Mouse (Mus musculus) layer of hippocampus, postnatal 14 days (tissue): ENCODE data around the gene Ces2g. TPM values are rescaled to one million over a fixed set of nuclear protein-coding genes. Genes with fewer than 3 reads are reported as not detected.
A peak's percentile ranks its signal among the peaks of the same experiment; 100 is the strongest.

ENCODE experiments used
- DNase-seq, 2 experiments: peaks; one replicate each; pipeline ENCODE4 v3.0.0; 2021 to 2022; ENCODE audit warnings: low spot score in 2 of 2, mixed read lengths in 1 of 2
- long read RNA-seq, 2 experiments: library from polyadenylated mRNA; stranded (forward); transcript quantifications; one replicate each; pipeline ENCODE4 v2.0.0; 2021
- total RNA-seq, 2 experiments: library from RNA; stranded (reverse); gene quantifications; 2 replicates each; pipeline ENCODE4 v1.2.3; 2021

The Ces2g gene
- under 1 TPM in 1 of 2 experiments, not detected in 1; 0.39 TPM for total RNA-seq
- long read RNA-seq, experiment 1 = 0 reads
- long read RNA-seq, experiment 2 = 0 reads

DNA sequence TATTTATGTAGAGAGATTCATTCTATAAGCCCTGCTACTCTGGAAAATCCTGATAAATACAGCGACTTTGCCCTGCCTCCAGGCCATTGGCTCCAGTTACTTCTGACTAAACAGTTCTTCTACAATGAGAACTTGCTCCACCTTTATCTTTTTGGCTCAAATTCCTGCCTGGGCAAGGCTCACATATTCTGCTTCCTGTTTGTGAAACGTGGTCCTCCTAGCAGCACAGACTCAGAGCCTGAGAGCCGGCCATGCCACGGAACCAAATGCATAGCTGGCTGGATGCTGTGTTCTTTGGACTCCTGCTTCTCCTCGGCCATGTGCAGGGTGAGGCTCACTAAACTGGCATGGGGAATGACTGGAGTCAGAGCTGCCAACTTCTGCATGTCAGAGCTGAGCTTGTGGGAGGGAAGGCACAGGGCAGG is at the start of gene Ces2g:
Ces2g (plus strand) TSS at position 182 of the 425 bp plus-strand sequence.
- DNase-seq = no peak

DNA sequence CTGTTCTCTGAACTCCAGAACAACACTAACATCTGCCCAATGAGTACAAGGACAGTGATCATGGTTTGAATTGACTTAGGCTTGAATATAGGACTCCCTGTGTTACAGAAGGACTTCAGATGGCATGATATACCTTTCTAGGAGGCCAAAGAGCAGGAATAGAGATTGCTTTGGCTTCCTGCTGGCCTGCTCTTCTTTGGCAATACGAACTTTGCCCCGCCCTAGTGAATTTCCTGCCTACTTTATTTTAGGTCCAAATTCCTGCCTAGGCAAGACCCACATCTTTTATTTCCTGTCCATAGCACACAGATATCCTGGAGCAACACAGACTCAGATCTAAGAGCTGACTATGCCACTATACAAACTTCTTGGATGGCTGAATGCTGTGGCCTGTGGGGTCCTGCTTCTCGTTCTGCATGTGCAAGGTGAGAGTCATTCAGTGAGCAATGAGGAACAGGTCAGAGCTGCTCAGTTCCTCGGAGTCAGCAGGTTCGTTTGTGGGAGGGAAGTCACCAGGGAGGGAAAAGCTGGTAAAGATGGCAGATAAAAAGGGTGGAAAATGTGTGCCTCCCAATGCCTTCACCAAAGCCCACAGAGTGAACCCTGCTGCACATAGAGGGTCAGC is 35.4 kb upstream of the Ces2g start, which contains the start of gene Ces2e:
Ces2e (plus strand) TSS at position 289 of the 625 bp plus-strand sequence.
- DNase-seq = no peak

DNA sequence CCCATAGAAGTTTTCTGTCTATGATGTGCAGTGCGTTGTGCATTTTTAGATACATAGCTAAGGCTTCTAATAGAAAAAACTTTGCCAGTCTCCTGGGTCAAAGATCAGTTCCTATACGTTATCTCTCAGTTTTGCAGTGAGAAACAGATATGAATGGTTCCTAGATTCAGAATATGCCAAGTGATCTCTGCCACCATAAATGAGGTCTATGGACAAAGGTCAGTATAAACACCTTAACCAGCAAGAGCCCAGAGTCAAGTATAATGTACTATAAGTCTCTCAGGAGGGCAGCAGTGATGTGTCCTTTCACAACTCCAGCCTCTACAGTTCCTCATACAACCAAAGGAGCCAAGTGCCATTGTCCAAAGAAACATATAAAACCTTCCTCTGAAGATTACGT is 34.2 kb upstream of the Ces2g start:
- DNase-seq = no peak

DNA sequence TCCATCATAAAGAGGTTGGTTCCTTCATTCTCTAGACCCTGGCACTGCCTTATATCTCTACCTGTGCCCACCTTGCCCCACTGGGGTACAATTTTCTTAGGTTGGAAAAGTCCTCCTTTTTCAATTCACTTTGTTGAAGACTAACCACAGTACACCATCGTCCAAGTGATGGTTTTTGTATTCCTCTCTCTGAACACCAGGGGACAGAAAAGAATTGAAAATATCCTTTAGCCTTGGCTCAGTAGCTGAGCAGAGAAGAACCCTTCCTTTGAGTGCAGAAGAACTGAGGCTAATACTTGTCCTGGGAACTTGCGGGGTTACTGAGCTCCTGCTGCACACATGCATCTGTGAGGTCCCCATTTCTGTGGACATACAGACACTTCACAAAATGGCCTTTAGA is 16.9 kb upstream of the Ces2g start:
- DNase-seq = peak in 1 of 2 experiments; percentile 6

DNA sequence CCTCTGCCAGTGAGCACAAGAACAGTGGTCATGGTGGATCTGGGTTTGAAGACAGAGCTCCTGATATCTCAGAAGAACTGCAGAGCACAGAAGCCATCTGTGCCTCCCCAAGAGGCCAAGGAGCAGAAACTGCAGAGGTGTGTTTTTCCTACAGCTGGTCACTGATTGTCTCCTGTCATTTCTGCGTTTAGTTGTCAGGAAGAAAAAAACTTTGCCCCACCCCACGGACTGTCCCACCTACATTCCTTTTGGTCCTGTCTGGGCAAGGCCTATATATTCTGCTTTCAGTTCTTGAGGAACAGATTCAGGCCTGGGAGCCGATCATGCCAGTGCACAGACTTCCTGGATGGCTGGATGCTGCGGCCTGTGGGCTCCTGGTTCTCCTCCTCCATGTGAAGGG is 14.5 kb upstream of the Ces2g start, which contains the start of gene Ces2f:
Ces2f (plus strand) TSS at position 301 of the 400 bp plus-strand sequence.
- no peak for DNase-seq

DNA sequence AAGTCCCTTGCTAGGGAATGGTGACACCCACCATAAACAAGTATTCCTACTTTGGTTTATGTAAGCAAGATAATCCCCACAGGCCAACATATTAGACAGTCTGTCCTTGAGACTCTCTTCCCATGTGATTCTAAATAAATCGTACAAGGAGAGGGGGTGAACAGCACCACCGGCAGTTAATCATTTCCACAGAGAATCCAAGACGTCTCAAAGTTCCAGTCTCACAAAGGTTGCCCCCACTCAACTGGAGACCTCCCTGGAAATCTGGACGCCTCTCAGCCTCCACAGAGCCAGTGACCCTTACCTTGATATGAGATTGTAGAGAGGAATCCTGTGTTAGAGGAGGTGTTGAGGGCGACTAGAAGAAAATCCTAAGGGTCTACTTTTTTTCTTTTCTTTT is 12.5 kb upstream of the Ces2g start:
- no peak for DNase-seq

DNA sequence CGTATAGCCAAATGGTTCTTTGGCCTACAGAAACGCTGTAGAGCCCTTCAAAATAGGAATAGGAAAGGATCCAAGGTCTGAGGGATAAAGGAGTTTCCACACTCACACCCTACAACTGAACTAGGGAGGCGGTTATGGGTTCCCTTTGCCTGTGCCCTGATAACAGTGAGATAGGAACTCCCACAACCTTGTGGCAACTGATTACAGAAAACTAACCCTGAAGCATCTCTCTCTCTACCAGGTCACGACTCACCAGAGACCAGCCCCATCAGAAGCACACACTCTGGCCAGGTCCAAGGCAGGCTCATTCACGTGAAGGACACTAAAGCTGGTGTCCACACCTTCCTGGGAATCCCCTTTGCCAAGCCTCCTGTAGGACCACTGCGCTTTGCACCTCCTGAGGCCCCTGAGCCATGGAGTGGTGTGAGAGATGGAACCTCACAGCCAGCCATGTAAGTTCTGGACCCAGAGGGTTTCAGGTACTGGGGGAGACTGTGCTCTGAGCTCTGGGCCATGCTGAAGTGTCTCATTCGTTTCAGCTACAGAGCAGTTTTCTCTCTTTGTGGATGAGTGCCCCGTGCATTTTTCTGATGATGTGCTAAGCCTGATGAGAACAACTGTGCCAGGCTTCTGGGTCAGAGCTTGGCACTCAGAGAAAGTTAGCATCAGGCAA is 847 bp downstream of the Ces2g start:
- no peak for DNase-seq

DNA sequence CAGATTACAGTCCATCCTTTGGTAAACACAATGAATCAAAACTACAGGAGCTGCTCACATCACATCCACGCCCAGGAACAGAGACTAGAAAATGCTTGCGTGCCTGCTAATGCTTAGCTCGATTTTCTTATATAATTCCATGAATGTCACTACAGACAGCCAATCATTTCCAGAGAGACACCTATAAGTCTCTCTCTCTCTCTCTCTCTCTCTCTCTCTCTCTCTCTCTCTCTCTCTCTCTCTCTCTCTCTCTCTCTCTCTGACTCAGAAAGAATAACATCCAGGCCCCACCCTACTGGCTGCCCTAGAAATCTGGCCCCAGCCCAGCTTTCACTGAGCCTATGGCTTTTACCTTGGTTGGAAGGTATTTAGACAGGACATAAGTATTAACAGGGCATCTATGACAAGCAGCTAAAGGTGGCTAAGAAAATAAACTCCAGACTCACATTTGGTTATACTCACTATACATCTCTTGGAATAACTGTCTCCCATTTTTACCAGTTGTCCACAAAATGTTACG is 1.9 kb downstream of the Ces2g start:
- DNase-seq = no peak

DNA sequence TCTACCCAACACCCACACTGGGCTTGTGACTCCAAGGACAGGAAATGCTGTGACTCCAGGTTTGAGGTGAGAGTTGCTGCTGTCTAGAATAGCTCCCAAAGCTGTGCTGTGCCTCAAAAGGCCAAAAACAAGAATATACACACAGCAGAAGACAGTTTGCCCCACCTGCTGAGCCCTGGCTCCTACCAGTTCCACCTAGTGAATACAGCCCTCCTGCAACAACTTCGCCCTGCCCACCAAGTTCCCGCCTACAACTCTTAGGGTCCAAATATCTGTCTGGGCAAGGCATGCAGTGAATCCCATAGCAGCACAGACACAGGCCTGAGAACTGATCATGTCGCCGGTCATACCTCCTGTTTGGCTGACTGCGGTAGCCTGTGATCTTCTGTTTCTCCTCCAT is 22.6 kb downstream of the Ces2g start:
- no peak for DNase-seq

DNA sequence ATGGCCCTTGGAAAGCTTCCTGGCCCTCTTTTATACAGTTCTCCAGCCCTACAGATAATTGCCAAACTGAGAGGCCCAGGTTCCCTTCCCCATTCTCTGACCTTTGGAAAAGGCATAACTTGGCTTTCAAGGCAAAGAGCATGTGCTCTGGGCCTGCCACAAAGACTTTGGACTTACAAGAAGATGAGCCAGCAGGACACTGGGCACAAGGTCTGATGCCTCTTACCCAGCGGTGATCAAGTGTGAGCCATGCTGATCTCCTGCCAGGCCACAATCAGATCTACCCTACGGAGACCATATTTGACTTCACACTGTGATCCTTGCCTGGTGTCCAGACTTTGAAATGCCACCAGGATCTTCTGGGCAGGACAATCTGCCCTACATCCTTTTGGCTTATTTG is 23.4 kb downstream of the Ces2g start:
- DNase-seq = no peak

DNA sequence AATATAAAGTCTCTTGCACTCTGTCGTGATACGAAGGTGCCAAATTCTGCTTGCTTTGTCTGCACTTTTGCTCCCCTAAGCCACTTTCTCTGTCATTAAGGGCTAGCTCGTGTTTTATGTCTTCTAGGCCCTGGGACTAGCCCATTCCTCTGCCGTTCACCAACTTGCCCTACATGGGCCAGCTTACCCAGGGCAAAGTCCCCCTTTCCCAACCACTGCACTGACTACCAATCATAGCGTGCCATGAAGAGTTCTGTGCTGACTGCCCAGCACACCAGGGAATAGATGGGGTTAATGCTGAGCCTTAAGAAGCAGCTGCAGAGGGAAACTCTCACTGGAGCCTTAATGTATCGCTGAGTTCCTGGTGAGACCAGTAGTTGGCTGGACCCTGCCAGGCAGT is 36.7 kb downstream of the Ces2g start:
- DNase-seq = no peak

DNA sequence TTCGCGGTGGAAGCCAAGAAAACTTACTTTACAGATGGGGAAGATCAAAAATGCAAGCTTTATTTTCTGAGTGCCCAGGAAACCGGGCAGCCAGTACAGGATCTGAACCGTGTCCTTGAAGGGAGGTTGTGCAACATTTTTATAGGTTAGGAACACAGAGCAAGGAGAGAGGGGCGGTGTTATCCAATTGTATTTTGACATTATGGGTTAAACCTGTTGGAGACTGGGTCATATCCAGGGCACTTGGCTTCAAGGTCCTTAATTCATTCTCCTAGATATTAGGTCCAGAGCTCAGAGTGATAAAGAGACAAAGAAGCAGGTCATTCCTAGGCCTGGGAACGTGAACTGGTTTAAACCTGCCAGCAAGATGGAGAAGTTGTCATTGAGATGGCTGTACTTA is 37.7 kb downstream of the Ces2g start:
- DNase-seq = no peak

DNA sequence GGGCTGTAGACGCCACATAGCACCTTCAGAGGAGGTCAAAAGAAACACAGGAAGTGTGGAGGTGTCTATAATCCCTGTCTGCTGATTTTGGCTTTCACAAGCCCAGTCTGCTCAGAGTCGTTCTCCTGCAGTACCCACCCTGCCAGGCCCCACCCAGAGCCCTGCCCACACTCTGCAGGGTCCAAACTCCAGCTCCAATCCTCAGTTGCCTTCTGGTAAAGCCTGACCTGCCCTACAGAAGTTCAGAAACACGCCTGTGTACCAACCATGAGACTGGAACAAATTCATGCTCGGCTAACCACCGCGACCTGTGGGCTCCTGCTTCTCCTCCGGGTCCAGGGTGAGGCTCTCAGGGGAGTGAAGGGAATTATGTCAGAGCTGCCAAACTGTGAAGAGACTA is 39.1 kb downstream of the Ces2g start, which contains the start of gene Ces2h:
Ces2h (plus strand) TSS at position 268 of the 400 bp plus-strand sequence.
- no peak for DNase-seq

DNA sequence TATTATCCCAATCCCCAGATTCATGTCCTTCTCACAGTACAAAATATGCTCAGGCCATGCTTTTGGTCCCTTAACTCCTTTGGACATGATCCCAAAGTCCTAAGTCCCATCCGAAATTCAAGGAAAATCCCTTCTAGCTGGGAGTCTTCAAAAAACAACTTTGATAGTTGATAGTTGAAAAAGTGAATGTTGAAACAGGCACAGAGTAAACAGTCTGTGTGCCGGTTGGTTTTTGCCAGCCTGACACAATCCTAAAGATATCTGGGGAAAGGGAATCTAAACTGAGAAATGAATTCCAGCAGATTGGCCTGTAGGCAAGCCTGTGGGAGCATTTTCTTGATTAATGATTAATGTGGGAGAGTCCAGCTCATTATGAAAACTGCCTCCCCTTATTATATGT is 48.5 kb downstream of the Ces2g start:
- no peak for DNase-seq

DNA sequence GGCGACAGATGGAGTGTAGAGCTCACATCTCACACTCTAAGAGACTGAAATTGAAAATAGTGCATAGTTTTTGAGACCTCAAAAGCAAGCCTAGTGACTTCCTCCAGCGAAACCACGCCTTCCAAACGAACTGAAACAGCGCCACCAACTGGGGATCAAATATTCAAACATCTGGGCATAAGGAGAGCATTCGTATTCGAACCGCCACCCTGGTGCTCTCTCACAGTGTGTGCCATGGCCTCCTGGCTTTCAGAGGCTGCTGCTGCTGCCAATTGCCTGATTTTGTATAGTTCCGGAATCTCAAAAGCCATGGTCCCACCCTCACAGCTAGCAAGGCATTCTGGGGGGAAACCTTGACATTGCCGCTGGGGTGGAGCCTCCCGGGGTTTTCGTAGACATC is 49.6 kb downstream of the Ces2g start:
- DNase-seq = no peak

DNA sequence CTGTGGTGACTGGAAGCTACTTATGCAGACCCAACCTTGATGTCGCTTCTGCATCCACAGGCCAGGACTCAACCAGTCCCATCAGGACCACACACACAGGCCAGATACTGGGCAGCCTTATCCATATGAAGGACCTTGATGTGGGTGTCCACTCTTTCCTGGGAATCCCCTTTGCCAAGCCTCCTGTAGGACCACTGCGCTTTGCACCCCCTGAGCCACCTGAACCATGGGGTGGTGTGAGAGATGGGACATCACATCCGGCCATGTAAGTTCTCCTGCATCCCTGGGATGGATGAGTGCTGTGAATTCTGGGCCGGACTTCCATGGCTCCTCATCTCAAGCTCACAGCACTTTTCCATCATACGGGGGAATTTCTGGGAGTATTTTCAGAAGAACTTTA is 52.9 kb downstream of the Ces2g start:
- DNase-seq = no peak

Other genes with a start within 250 kb of the Ces2g start
- gene Ces2a, start 227.7 kb upstream of the Ces2g start, total RNA-seq = not detected
- under 1 TPM; 0.30 to 0.50 TPM for gene Ces2b, start 130.1 kb upstream of the Ces2g start, total RNA-seq
- gene Ces2c, start 114.7 kb upstream of the Ces2g start, total RNA-seq = not detected
- gene Ces2e, start 35.5 kb upstream of the Ces2g start, total RNA-seq = not detected
- gene Ces2f, start 14.4 kb upstream of the Ces2g start, total RNA-seq = not detected
- not detected for gene Ces2h, start 39.1 kb downstream of the Ces2g start, total RNA-seq
- gene Ces3a, start 86.9 kb downstream of the Ces2g start, total RNA-seq = not detected
- gene Ces3b, start 122.0 kb downstream of the Ces2g start, total RNA-seq = not detected
- not detected for gene Ces4a, start 170.1 kb downstream of the Ces2g start, total RNA-seq
- 10 to 100 TPM; 26.1 to 27.3 TPM for gene Cbfb, start 209.0 kb downstream of the Ces2g start, total RNA-seq